Mouse (Mus musculus): Measurements from ENCODE around the gene Arhgef10l. TPM values are rescaled to one million over a fixed set of nuclear protein-coding genes. Genes with fewer than 3 reads are reported as not detected.

Gene Arhgef10l
- polyA plus RNA-seq, 1 experiment from 2014 or later, result 32.3 TPM

DNA sequence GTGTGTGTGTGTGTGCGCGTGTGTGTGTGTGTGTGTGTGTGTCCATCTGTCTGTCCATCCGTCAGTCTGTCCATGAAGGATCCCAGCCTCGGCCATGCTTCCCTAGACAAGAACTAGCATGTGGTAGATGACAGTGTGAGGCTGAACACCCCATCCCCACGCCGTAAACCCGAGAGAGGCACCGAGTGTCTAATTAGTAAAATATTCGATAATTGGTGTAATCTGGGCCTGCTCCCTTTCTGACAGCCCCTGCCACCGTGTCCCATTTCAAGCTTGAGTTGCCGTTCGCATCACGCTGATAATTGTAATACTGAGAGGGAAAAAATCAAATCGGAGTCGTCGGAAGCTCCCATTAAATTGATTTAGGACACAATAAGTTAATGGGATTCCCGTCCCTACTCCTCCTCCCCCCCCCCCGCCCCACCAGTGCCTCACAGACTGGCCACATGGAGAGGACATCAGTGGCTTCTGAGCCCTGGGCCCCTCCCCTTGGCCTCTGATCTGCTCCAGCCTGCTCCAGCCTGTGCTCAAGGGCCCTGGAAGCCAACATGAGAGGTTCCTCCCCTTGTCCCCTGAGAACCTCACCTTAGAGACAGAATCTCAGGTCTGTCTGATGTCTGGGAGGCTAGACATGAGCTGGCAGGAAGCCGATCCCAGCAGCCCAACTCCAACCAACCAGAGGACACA, 160.7 kb downstream of the Arhgef10l start:
- Histone ChIP-seq H3K9me3 (no peaks in the 10 kb centered on the region), H3K27me3 (ENCODE audit: insufficient read depth, poor library complexity, severe bottlenecking) (0 out of 2 replicates have a peak, but pooled peaks cover 3% of the 10 kb centered on the region), H3K4me3 (no peak overlapping the region), H3K4me1 (replicated peaks) (peaks cover 36% of the 10 kb centered on the region), H3K27ac (no peak overlapping the region), H3K36me3 (no peaks in the 10 kb centered on the region)
- DNase-seq (ENCODE audit: low spot score), result no peak
- 78% methylated on average over 19 of the region's 19 CpGs for whole genome bisulfite sequencing

DNA sequence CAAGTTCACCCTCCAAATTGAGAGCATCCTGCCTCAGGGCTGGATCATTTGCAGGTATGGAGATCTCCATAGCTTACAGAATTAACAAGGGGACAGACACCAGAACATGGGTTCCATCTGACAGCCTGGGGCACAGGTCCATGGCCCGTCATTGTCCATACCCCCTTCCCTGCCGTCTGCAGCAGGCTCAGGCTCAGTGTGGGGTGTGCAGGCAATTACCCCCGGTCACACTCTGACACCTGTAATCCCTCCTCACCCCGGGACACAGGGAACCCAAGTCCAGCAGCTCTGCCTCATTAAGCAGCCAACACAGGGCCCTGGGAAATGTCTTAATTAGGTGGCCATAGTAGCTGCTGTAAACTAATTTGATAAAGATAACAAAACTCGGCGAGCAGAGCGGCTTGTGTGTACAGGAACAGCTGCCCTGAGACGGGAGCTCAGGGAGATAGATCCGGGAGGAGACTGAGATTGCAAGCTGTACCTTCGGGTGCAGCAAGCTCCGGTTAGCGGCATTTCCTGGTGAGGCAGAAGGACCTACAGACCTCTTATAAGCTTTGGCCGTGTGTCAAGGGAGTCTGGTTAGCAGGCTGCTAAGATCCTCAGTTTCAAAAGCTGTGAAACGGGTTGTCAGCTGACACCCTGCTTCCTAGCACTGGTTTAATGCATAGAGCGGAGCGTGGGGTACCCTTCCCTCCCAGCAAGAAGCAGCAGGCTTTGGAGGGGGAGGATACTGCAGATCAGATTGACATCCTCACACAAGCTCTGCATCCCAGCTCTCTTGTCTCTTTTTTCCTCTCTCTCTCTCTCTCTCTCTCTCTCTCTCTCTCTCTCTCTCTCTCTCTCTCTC, 161.5 kb downstream of the Arhgef10l start:
- no peak for DNase-seq (ENCODE audit: low spot score)
- H3K9me3 ChIP-seq, result no peaks in the 10 kb centered on the region
- H3K27ac ChIP-seq, result no peak overlapping the region
- WGBS, result 49% methylated on average over 16 of the region's 16 CpGs
- no peak overlapping the region for H3K4me3 ChIP-seq
- peaks cover 36% of the 10 kb centered on the region for H3K4me1 ChIP-seq (replicated peaks)
- H3K27me3 ChIP-seq (ENCODE audit: insufficient read depth, poor library complexity, severe bottlenecking), result 0 out of 2 replicates have a peak, but pooled peaks cover 3% of the 10 kb centered on the region
- H3K36me3 ChIP-seq, result no peaks in the 10 kb centered on the region

DNA sequence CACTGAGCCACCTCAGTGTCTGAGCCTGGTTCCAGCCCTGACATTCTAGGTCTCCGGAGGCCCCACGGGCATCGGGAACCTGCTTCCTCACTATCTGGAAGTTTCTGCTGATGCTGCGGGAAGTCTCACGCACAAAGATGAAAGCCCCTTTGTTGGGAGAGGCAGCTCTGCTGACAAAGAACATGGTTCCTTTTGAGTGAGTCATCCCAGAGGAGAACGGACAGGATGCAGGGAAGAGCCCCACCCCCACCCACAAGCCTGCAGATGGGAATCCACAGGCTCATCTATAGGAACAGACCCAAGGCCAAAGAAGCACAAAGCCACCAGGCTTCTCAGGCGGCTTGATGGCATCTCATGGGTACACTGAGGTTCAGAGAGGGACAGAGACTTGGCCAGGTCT, 165.0 kb downstream of the Arhgef10l start:
- Histone ChIP-seq H3K36me3 (no peaks in the 10 kb centered on the region), H3K27me3 (ENCODE audit: insufficient read depth, poor library complexity, severe bottlenecking) (0 out of 2 replicates have a peak, but pooled peaks cover 3% of the 10 kb centered on the region), H3K9me3 (no peaks in the 10 kb centered on the region), H3K4me1 (replicated peaks) (peaks cover 56% of the 10 kb centered on the region), H3K27ac (no peak overlapping the region; the same call in 1 of the 2 replicates), H3K4me3 (no peak overlapping the region)
- no peak for DNase-seq (ENCODE audit: low spot score)
- WGBS, result 53% methylated on average over 7 of the region's 7 CpGs

DNA sequence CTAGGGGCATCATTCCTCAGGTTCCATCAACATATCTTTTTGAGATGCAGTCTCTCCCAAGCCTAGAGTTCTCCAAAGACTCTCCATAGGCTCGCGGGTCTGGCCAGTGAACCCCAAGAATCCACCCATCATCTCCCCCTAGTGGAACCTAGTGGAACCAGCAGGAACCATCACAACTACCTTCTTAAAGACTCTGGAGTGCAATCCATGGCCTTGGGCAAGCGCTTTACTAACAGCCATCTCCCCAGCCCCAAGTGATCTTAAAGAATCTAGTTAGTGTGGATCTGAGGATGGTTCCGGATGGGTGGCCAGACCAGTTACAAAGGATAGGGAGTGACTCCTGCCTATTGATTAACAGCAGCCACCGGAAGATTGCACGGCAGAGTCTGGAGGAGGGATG, 166.2 kb downstream of the Arhgef10l start:
- Histone ChIP-seq H3K4me3 (no peak overlapping the region), H3K4me1 (replicated peaks) (peaks cover 49% of the 10 kb centered on the region), H3K27ac (no peak overlapping the region), H3K36me3 (no peaks in the 10 kb centered on the region), H3K9me3 (no peaks in the 10 kb centered on the region), H3K27me3 (ENCODE audit: insufficient read depth, poor library complexity, severe bottlenecking) (0 out of 2 replicates have a peak, but pooled peaks cover 3% of the 10 kb centered on the region)
- 85% methylated on average over 6 of the region's 6 CpGs for WGBS
- no peak for DNase-seq (ENCODE audit: low spot score)

DNA sequence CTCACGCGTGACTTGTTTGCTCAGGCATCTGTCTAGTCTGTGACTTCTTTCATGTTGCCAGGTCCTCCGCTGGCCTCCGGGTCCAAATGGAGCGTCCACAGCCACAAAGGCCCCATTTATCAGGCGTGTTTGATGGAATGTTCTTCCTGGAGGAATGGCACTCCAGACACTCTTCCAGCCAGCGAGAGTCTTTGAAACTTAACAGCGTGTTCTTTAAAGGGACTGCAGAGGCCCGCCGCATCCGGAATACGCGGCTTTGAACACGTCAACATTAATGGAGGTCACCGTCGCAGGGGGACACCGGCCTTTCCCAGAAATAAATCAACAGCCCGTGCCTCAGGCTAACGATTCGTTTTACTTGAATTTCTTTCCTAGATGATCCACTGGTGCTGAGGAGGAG, 168.6 kb downstream of the Arhgef10l start:
- DNase-seq (ENCODE audit: low spot score), result no peak
- Histone ChIP-seq H3K9me3 (no peaks in the 10 kb centered on the region), H3K4me1 (replicated peaks) (peaks cover 45% of the 10 kb centered on the region), H3K36me3 (no peaks in the 10 kb centered on the region), H3K27ac (peak overlapping the region; percentile 53; the same call in 1 of the 2 replicates), H3K4me3 (no peak overlapping the region), H3K27me3 (ENCODE audit: insufficient read depth, poor library complexity, severe bottlenecking) (0 out of 2 replicates have a peak, but pooled peaks cover 4% of the 10 kb centered on the region)
- WGBS, result 82% methylated on average over 20 of the region's 20 CpGs

DNA sequence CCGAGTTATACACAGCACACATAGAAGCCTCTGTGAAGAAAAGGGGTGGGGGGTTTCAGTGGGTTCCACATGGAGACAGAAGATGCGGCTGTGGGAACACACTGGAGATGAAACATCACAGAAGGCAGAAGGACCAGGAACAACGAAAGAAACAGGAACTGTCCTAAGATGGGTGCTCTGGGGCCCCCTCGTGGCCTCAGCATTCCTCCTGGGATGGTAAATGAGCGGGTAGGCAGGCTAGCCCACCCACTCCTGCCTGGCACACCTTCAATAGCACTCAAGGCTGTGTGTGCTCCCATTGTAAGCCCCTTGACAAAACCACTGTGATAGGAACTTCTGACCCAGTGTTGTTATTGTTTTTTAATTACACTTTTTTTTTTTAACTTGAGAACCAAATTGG, 174.3 kb downstream of the Arhgef10l start:
- WGBS, result 53% methylated on average over 5 of the region's 5 CpGs
- 0 out of 2 replicates have a peak, but pooled peaks cover 4% of the 10 kb centered on the region for H3K27me3 ChIP-seq (ENCODE audit: insufficient read depth, poor library complexity, severe bottlenecking)

DNA sequence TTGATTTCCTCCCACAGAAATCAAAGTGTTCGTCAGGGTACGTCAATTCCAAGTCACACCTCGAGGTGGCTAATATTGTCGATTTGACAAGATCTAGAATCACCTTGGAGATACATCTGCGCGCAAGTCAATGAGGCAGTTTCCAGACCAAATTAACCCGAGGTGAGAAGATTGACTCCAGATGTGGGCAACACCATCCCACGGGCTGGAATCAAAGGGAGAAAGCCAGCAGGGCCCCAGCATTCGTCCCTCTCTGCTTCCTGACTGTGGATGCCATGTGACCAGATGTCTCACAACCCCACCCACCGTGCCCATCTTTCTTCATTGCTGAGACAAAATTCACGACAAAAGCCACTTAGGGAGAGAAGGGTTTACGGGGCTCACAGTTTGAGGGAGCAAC, 180.4 kb downstream of the Arhgef10l start:
- H3K9me3 ChIP-seq, result no peaks in the 10 kb centered on the region
- no peak for DNase-seq (ENCODE audit: low spot score)
- no peak overlapping the region for H3K27ac ChIP-seq
- 68% methylated on average over 12 of the region's 12 CpGs for WGBS
- H3K36me3 ChIP-seq, result no peaks in the 10 kb centered on the region
- no peak overlapping the region for H3K4me3 ChIP-seq
- H3K27me3 ChIP-seq (ENCODE audit: insufficient read depth, poor library complexity, severe bottlenecking), result no peaks in the 10 kb centered on the region
- peaks cover 11% of the 10 kb centered on the region for H3K4me1 ChIP-seq (replicated peaks)

More for the DNA sequence above, 174.3 kb downstream of the Arhgef10l start:
- H3K36me3 ChIP-seq, result no peaks in the 10 kb centered on the region
- DNase-seq (ENCODE audit: low spot score), result no peak
- peaks cover 10% of the 10 kb centered on the region for H3K4me1 ChIP-seq (replicated peaks)
- no peak overlapping the region for H3K27ac ChIP-seq
- no peak overlapping the region for H3K4me3 ChIP-seq
- no peaks in the 10 kb centered on the region for H3K9me3 ChIP-seq

DNA sequence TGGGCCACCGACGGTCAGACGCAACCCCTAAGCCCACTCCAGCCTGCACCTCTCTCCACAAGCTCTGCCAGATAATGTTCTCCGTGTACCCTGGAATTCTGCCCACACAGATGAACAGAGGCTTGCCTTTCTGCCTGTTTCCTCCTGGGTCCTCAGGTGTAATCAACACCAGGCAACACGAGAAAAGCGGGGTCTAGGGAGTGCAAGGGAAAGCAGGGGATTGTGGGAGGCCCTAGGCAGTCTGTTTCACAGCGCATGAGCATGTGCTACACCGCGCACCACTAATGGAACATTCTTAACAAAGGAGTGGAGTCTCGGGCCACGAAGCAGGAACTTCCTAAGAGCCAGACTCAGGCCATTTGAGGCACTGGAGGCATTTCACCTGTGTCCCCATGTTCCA, 182.7 kb downstream of the Arhgef10l start:
- WGBS, result 86% methylated on average over 11 of the region's 11 CpGs
- H3K9me3 ChIP-seq, result no peaks in the 10 kb centered on the region
- DNase-seq (ENCODE audit: low spot score), result no peak
- no peaks in the 10 kb centered on the region for H3K27me3 ChIP-seq (ENCODE audit: insufficient read depth, poor library complexity, severe bottlenecking)
- H3K4me1 ChIP-seq (replicated peaks), result peaks cover 25% of the 10 kb centered on the region
- no peaks in the 10 kb centered on the region for H3K36me3 ChIP-seq
- H3K4me3 ChIP-seq, result no peak overlapping the region
- no peak overlapping the region for H3K27ac ChIP-seq

DNA sequence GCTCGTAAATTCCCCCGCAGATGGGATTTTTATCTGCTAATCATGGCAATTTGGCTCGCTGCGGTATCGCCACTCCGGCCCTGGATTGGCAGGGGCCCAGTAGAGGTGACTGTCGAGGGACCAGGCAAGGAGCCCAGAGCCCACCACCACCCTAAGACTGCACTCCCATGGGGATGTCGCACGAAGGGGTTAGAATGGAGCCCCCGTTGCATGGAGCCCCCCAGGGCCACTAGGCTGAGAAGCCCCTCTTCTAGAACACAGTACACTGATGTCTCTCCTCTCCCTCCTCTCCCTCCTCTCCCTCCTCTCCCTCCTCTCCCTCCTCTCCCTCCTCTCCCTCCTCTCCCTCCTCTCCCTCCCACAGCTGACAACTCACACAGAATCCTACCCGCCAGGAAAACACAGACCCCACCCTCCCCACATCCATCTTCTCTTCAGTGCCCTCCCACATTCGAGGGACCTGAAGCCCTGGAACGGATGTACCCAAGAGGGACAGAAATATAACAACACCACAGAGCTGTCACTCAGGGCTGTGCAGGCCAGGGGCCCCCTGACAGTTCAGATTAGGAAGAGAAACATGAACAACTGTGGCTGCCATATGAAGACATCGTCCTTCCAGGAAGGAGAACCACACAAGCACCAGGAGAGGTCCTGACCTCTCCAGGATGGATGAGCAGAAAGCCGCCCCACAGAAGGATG, 185.3 kb downstream of the Arhgef10l start:
- no peak overlapping the region for H3K4me3 ChIP-seq
- no peaks in the 10 kb centered on the region for H3K36me3 ChIP-seq
- H3K27me3 ChIP-seq (ENCODE audit: insufficient read depth, poor library complexity, severe bottlenecking), result no peaks in the 10 kb centered on the region
- H3K9me3 ChIP-seq, result no peaks in the 10 kb centered on the region
- H3K4me1 ChIP-seq (replicated peaks), result peaks cover 29% of the 10 kb centered on the region
- 59% methylated on average over 15 of the region's 15 CpGs for WGBS
- no peak overlapping the region for H3K27ac ChIP-seq
- no peak for DNase-seq (ENCODE audit: low spot score)

DNA sequence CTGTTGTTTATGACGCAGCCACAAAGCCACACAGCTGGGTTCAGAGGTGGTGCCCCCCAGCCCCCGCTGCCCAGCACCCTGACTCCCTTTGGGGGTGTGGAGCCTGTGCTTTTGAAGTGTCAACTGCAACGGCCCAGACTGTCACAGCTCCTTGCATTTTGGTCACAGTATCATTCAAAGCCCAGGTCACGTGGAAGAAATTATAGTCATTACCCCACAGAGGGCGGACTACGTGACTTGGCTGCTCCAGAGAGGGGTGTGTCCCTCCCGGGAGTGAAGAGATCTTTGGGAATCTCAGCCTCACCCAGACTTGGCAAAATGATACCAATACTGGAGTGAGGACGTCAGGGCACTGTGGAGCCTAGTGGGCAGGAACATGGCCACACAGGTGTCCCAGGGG, 190.6 kb downstream of the Arhgef10l start:
- Histone ChIP-seq H3K9me3 (peaks cover 2% of the 10 kb centered on the region; the same call in 1 of the 2 replicates), H3K4me3 (no peak overlapping the region), H3K27me3 (ENCODE audit: insufficient read depth, poor library complexity, severe bottlenecking) (0 out of 2 replicates have a peak, but pooled peaks cover 3% of the 10 kb centered on the region), H3K36me3 (no peaks in the 10 kb centered on the region), H3K4me1 (replicated peaks) (peaks cover 18% of the 10 kb centered on the region), H3K27ac (no peak overlapping the region)
- 80% methylated on average over 8 of the region's 8 CpGs for WGBS
- no peak for DNase-seq (ENCODE audit: low spot score)

DNA sequence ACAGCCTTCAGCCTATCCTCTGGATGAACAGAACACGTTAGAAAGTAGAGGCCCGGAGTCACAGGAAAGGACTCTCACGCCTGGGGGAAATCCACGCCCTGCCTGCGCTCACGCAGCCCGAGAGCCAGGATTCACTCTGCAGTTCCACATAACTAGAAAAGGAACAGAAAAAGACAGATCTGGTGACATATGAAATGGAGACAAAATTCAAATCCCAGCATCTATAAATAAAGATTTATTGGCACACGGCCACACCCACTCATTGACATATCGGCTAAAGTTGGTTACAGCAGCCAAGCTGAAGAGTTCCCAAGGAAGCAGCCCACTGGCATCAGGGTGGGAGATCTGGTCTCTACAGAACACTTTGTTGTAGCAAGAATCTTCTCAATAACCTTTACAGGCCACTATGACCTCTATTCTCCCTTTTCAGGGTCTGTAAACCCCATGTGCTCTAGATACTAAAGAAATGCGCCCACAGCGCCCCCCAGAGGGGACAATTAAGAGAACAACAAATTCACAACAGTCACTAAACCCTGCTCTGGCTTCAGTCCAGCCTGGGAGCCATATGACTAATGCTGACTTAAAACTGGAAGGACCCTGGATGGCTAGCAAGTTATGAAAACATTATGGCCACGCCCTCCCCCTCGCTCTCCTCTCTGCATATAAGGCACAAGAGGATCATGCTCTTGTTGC, 195.9 kb downstream of the Arhgef10l start:
- 0 out of 2 replicates have a peak, but pooled peaks cover 11% of the 10 kb centered on the region for H3K4me1 ChIP-seq (replicated peaks)
- H3K9me3 ChIP-seq, result peaks cover 2% of the 10 kb centered on the region; the same call in 1 of the 2 replicates
- no peak overlapping the region for H3K4me3 ChIP-seq
- H3K36me3 ChIP-seq, result no peaks in the 10 kb centered on the region
- 72% methylated on average over 13 of the region's 13 CpGs for WGBS
- H3K27me3 ChIP-seq (ENCODE audit: insufficient read depth, poor library complexity, severe bottlenecking), result peaks cover 15% of the 10 kb centered on the region; the same call in 1 of the 2 replicates
- peak; percentile 10 for DNase-seq (ENCODE audit: low spot score)
- H3K27ac ChIP-seq, result no peak overlapping the region

DNA sequence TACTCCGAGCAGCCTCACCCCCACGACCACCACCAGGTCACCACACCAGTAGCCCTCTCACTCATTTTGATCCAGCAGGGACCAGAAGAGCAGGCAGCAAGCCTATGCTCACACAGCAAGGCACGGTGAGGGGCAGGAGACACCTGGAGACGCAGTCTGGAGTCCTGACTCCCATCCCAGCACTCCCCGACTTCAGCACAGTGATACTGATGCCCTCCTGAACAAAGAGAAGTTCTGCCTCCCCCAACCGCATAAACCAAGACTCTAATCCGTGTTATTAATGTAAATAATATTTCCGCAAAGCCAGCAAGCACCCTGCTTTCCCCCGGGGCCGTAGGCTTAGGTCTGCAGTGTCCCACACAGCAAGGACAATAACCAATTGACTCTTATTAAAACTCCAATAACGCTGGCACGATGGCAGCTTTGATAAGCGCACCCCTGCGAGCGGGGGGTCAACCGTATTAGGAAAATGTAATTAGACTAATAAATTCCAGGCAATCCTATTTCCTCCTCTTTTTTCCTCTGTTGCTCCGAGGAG, 198.5 kb downstream of the Arhgef10l start:
- H3K4me3 ChIP-seq, result no peak overlapping the region

More for the DNA sequence above, 198.5 kb downstream of the Arhgef10l start:
- no peak for DNase-seq (ENCODE audit: low spot score)
- H3K36me3 ChIP-seq, result no peaks in the 10 kb centered on the region
- peaks cover 12% of the 10 kb centered on the region; the same call in 1 of the 2 replicates for H3K27me3 ChIP-seq (ENCODE audit: insufficient read depth, poor library complexity, severe bottlenecking)
- no peak overlapping the region for H3K27ac ChIP-seq
- 0 out of 2 replicates have a peak, but pooled peaks cover 9% of the 10 kb centered on the region for H3K4me1 ChIP-seq (replicated peaks)
- H3K9me3 ChIP-seq, result no peaks in the 10 kb centered on the region
- WGBS, result 77% methylated on average over 17 of the region's 17 CpGs
